Mouse (Mus musculus): ENCODE measurements around the gene Tyw3. TPM values are rescaled to one million over a fixed set of nuclear protein-coding genes. Genes with fewer than 3 reads are reported as not detected.

Gene Tyw3
- polyA plus RNA-seq (2012; rRNA removed) = 23.9 and 28.0 TPM in 2 replicates

DNA sequence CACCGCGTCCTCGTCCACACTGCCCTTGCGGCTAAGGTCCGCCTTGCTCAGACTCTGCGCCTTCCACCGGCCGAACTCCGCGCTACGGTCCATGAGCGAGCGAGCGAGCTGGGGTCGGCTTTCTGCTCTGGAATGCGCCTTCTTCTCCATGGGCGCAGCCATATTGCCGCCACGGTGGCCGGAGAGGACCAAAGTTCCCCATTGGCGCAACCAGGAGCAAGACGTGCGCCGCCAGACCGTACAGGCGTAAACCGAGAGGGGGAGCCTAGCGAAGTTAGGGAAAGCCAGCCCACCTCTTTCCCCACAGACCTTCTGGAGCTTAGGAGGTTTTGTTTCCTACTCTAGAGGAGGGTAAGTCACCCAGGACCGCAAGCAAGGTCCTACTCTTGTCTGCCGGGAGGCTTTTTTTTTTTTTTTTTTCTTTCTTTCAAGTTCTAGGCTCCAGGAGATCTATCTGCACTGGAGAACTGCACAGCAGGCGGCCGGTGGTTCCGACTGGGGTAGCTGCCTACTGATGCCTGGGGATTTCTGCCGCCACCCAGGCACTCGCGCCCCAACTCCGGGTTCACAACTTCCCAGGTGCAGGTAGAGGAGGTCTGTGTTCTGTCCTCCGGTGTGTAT, at the start of gene Tyw3:
Tyw3 (minus strand) TSS at position 171 of the 621 bp plus-strand sequence.

DNA sequence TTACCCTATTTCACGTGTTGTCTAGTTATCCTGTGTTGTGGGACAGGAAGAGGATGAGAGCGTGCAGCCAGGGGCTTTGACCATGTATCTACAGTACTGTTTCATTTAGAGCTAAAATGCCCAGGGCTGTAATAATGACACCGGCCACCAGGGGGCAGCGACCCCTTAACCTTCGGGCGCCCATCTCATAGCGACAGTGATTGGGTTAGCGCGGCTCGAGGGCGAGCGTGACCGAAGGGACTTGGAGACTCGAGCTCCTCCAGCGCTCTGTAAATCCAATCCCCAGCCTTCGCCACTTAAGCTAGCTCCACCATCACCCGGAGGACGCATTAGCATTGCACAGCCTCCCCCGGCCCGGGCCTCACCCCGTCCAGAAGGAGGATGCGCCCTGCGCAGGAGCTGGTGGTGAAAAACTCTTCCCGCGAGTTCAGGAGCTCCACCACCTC, 393 bp downstream of the Tyw3 start, which contains the start of gene Cryz:
Cryz (plus strand) TSS at position 224 of the 446 bp plus-strand sequence.

Other genes with a start within 250 kb of the Tyw3 start
- 8.3 and 10.2 TPM in 2 replicates for gene Cryz, start 393 bp downstream of the Tyw3 start, polyA plus RNA-seq (2012; rRNA removed)
- gene Erich3, start 66.8 kb upstream of the Tyw3 start, polyA plus RNA-seq (2012; rRNA removed) = 2.2 and 2.3 TPM in 2 replicates

Measured in central nervous system, embryonic 14 days (tissue).